Mouse (Mus musculus) neural tube, embryonic 11.5 days (tissue): ENCODE measurements around the gene Tcl1b2. TPM values are rescaled to one million over a fixed set of nuclear protein-coding genes. Genes with fewer than 3 reads are reported as not detected.
"Not testable (repeated sequence)": the region's sequence is repeated elsewhere in the genome, so short reads cannot be mapped to it uniquely, and the experiment has no call there.

ENCODE experiments used
- ATAC-seq: fragments of 200-750 bp; cut with Nextera tagmentation; 2 replicates; pipeline ENCODE4 v1.8.0; 2017; ENCODE audit warnings: moderate number of reproducible peaks, mild to moderate bottlenecking, moderate TSS enrichment, moderate library complexity; ENCODE audit not compliant: insufficient read depth, low FRiP score, low TSS enrichment
- DNase-seq: peaks from one replicate; pipeline ENCODE4 v3.0.0-alpha.2; 2015; ENCODE audit warnings: low spot score
- H3K27ac ChIP-seq: fragments of 300-500 bp; sonication (generic); 2 replicates; pipeline ENCODE4 v1.5.1; 2014; ENCODE audit warnings: low read depth, mild to moderate bottlenecking, low read length
- H3K27me3 ChIP-seq: fragments of 300-500 bp; sonication (generic); 2 replicates; pipeline ENCODE4 v1.6.1; 2014; ENCODE audit warnings: mild to moderate bottlenecking, low read length, mixed read lengths; ENCODE audit not compliant: control insufficient read depth, insufficient read depth
- H3K36me3 ChIP-seq: fragments of 300-500 bp; sonication (generic); 2 replicates; pipeline ENCODE4 v1.6.1; 2014; ENCODE audit warnings: mild to moderate bottlenecking, low read length, moderate library complexity, mixed read lengths; ENCODE audit not compliant: control insufficient read depth, insufficient read depth
- H3K4me1 ChIP-seq: fragments of 300-500 bp; sonication (generic); 2 replicates; pipeline ENCODE4 v1.6.1; 2014; ENCODE audit warnings: low read length, mixed read lengths; ENCODE audit not compliant: control insufficient read depth, insufficient read depth
- H3K4me2 ChIP-seq: fragments of 300-500 bp; sonication (generic); 2 replicates; pipeline ENCODE4 v1.6.1; 2014; ENCODE audit warnings: low read depth, mild to moderate bottlenecking, moderate library complexity
- H3K4me3 ChIP-seq: fragments of 300-500 bp; sonication (generic); 2 replicates; pipeline ENCODE4 v1.5.1; 2014; ENCODE audit warnings: low read depth, low read length
- H3K9ac ChIP-seq: fragments of 300-500 bp; sonication (generic); 2 replicates; pipeline ENCODE4 v1.6.1; 2014; ENCODE audit warnings: mild to moderate bottlenecking, low read length
- H3K9me3 ChIP-seq: fragments of 300-500 bp; sonication (generic); 2 replicates; pipeline ENCODE4 v1.6.1; 2016; ENCODE audit warnings: low read length; ENCODE audit not compliant: control insufficient read depth
- WGBS: fragments of 180-500 bp; shearing (Covaris S2); extraction: QIAGEN DNeasy Blood & Tissue Kit; methylation state at CpG from one replicate; pipeline ENCODE4 v1.1.7; 2014; 5-methylcytosine and 5-hydroxymethylcytosine counted together
- polyA plus RNA-seq: library from polyadenylated mRNA; unstranded; fragments of >200 nt; fragmentation: Nextera tagmentation; extraction: Ambion mirVana; gene quantifications from 2 replicates; pipeline ENCODE4 v1.2.1, GENCODE M21; 2014

Tcl1b2 gene
- polyA plus RNA-seq, 1 experiment from 2014 or later, result not detected

DNA sequence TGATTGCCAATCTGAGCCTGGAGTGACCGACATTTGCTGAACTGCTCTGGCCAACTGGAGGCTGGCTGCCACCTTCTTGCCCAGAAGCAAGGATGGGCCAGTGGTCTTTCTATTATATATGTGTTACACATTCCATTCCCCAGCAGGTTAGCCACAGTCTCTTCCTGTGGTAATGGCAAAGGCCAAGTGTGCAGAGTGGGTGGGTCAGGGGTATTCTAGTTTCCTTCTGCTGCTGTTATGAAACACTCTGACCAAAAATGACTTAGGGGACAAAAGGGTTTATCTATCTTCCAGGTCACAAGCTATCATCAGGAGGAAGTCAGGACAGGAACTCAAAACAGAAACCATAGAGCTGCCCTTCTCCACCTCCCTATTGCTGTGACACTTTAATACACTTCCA, 29.2 kb upstream of the Tcl1b2 start:
- no peak overlapping the region for H3K4me2 ChIP-seq
- WGBS, result 82% methylated on average over 1 of the region's 1 CpGs
- no peaks in the 10 kb centered on the region for H3K36me3 ChIP-seq
- DNase-seq (no peak), ATAC-seq (no peak)
- no peak overlapping the region for H3K4me3 ChIP-seq
- H3K27ac ChIP-seq, result no peak overlapping the region
- no peaks in the 10 kb centered on the region for H3K27me3 ChIP-seq
- 0 out of 2 replicates have a peak, but pooled peaks cover 2% of the 10 kb centered on the region for H3K4me1 ChIP-seq
- no peak overlapping the region for H3K9ac ChIP-seq
- no peaks in the 10 kb centered on the region for H3K9me3 ChIP-seq

DNA sequence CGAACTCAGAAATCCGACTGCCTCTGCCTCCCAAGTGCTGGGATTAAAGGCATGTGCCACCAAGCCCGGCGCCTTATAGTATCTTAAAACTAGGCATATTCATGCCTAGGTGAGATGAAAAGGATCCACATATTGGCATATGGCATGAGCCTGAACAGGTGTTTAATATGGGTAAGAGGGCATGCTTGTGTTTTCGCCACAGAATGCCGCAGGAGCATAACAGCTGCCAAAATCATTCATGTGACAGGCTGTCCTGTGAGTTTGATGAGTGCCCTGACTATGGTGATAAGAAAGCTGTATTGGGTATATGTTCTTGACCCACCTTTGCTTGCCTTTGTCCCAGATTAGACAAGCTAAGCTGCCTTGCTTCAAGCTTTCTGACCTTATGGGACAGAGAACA, 20.5 kb upstream of the Tcl1b2 start:
- Histone ChIP-seq H3K27me3 (no peaks in the 10 kb centered on the region), H3K4me1 (no peaks in the 10 kb centered on the region), H3K27ac (no peak overlapping the region), H3K4me2 (no peak overlapping the region), H3K4me3 (no peak overlapping the region), H3K9me3 (no peaks in the 10 kb centered on the region), H3K9ac (no peak overlapping the region), H3K36me3 (no peaks in the 10 kb centered on the region)
- DNase-seq (no peak), ATAC-seq (no peak)
- WGBS, result 90% methylated on average over 6 of the region's 6 CpGs

DNA sequence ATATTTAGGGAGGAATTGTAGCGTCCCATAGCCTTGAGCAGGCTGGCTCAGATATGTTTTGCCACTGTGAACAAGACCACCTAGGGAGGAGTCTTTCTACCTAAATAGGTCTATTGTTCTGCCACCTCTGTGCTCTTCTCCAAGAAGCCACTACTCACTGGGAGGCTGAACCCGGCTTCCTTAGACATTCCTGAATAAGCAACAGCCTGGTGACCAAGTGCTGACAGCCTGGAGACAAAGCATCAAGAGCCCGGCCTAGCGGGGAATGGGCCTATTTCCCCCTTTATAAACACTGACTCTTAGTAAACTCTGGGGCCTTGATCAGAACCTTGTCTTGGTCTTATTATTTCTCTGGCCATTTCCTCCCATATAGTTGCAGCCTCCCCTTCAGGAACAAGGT, 19.3 kb upstream of the Tcl1b2 start:
- H3K36me3 ChIP-seq, result no peaks in the 10 kb centered on the region
- ATAC-seq, result no peak
- no peak for DNase-seq
- H3K27ac ChIP-seq, result no peak overlapping the region
- H3K27me3 ChIP-seq, result no peaks in the 10 kb centered on the region
- H3K4me2 ChIP-seq, result no peak overlapping the region
- H3K4me3 ChIP-seq, result no peak overlapping the region
- H3K9ac ChIP-seq, result no peak overlapping the region
- 51% methylated on average over 4 of the region's 4 CpGs for WGBS
- no peaks in the 10 kb centered on the region for H3K4me1 ChIP-seq
- no peaks in the 10 kb centered on the region for H3K9me3 ChIP-seq

DNA sequence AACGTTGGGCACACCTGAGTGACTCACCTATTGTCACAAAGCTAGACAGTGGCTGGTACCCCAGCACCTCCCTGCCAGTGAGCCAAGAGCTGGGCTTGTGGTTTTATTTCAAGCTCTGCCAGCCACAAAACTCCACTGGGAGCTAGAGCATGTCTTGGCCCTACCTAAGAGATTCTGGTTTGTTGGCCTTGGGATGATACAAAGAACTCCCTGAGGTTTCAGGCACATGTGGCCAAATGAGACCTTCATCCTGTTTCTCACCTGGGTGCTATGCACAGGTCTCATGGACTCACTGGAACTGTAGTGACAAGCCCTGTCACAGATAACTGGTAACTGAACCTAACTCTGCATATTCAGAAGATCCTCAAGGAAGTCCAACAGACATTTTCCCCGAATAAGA, 18.2 kb upstream of the Tcl1b2 start:
- no peaks in the 10 kb centered on the region for H3K36me3 ChIP-seq
- no peaks in the 10 kb centered on the region for H3K4me1 ChIP-seq
- DNase-seq (no peak), ATAC-seq (no peak)
- H3K4me2 ChIP-seq, result no peak overlapping the region
- WGBS, result 89% methylated on average over 2 of the region's 2 CpGs
- H3K27ac ChIP-seq, result no peak overlapping the region
- no peak overlapping the region for H3K9ac ChIP-seq
- no peaks in the 10 kb centered on the region for H3K27me3 ChIP-seq
- H3K4me3 ChIP-seq, result no peak overlapping the region
- no peaks in the 10 kb centered on the region for H3K9me3 ChIP-seq

DNA sequence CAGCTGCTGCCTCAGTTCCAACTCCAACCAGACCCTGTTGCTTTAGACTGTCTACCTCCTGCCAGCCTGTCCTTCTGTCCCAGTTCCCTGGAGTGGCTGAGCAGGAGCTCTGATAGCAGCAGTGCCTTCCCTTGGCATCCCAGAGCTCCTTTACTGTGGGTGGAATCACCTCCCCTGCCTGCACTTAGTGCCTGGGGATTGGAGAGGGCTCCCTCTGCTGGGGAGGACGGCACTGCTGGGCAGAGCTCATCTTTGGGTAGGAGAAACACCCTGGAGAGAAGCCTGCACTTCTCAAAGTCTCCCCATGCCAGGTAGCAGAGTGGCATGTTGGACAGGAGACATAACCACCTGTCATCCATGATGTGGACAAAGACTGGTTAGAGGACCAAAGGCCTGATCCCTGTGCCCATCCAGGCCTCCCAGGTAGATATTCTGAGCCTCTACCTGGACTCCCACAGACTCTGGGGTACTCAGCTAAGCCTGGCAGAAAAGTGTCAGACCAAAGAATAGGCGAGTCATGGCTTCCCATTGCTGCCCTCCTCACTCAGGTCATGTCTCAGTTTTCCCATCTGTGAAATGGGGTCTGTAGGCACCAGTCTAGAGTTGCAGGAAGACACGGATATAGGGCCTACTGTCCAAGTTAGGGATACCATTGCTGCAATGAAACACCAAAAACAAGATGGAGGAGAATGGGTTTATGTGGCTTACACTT, 16.2 kb upstream of the Tcl1b2 start:
- not testable (repeated sequence) for ATAC-seq, H3K4me3 ChIP-seq, H3K36me3 ChIP-seq, H3K9me3 ChIP-seq, H3K4me1 ChIP-seq, H3K27me3 ChIP-seq, H3K4me2 ChIP-seq, DNase-seq, H3K9ac ChIP-seq, H3K27ac ChIP-seq
- WGBS, result 76% methylated on average over 3 of the region's 3 CpGs

DNA sequence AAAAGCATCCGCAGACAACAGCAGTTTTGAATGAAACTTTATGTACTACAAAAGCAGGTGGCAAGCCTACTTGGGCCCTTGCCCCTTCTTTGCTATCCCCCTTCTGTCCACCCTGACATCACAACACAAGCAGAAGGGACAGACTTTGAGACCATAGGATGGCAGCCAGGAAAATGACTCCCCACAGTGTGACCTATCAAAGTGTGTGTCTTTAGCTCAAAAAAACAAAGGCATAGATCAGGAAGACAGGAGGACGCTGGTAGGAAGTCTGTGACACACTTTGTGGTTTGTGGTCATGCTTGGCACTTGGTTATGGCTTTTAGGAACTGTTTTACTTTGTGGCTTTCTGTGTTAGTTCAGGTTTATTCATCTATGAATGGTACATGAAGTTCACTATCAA, 11.6 kb upstream of the Tcl1b2 start:
- WGBS, result 58% methylated on average over 2 of the region's 2 CpGs
- ATAC-seq, result not testable (repeated sequence)

DNA sequence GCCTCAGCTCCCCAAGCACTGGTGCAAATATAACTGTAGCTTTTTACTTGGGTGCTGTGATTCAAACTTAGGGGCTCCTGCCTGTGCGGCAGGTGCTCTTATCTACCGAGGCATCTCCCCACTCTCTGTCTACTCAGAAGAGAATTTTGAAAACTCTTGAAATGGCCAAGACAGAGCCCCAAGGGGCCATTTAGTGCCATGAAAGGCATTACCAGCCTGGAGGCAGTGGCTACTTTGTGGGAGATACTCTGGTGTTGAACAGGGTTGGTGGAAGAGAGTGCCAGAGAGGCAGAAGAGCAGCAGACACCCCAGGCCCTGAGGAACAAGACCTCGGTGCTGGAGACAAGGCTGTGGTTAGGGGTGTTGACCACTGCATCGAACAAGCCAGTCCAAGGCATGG, 11.0 kb upstream of the Tcl1b2 start:
- not testable (repeated sequence) for H3K4me1 ChIP-seq, H3K9me3 ChIP-seq, H3K27me3 ChIP-seq, ATAC-seq, H3K27ac ChIP-seq, H3K36me3 ChIP-seq, H3K4me3 ChIP-seq, H3K9ac ChIP-seq, H3K4me2 ChIP-seq, DNase-seq
- 93% methylated on average over 4 of the region's 4 CpGs for WGBS

More for the DNA sequence above, 11.6 kb upstream of the Tcl1b2 start:
- not testable (repeated sequence) for H3K9ac ChIP-seq, H3K9me3 ChIP-seq, H3K4me1 ChIP-seq, H3K36me3 ChIP-seq, H3K4me2 ChIP-seq, H3K27me3 ChIP-seq, H3K27ac ChIP-seq, H3K4me3 ChIP-seq, DNase-seq

DNA sequence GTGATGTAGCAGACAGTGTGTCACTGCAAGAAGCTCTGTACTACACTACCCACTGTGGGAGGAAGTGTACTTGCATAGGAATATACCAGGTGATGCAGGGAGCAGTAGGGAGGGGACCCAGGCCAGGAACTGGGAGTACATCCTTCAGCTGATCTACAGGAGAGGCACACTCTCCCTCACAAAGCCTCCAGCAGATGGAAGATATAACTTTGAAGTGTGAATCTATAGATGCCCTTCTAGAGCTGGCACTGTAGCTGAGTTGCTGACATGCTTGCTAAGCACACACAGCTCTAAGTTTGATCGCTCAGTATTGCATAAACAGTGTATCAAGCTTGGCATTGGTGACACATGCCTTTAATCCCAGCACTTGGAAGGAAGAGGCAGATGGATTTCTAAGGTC, 8.1 kb upstream of the Tcl1b2 start:
- ATAC-seq, H3K4me1 ChIP-seq, H3K27ac ChIP-seq, H3K4me2 ChIP-seq, H3K9me3 ChIP-seq, H3K27me3 ChIP-seq, H3K4me3 ChIP-seq, H3K36me3 ChIP-seq, DNase-seq, H3K9ac ChIP-seq: not testable (repeated sequence)
- WGBS, result 87% methylated on average over 1 of the region's 1 CpGs

DNA sequence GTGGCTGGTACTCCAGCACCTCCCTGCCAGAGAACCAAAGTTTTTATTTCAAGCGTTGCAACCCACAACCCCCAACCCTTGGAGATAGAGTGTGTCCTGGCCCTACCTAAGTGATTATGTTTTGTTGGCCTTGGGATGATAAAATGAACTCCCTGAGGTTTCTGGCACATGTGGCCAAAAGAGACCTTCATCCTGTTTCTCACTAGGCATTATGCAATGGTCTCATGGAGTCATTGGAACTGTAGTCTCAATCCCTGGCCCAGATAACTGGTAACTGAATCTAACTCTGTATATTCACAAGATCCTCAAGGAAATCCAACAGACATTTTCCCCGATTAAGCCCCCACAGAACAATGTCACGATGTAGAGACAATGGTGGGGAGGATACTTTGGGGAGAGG, 2.7 kb upstream of the Tcl1b2 start:
- Histone ChIP-seq H3K4me1 (no peaks in the 10 kb centered on the region), H3K9ac (no peak overlapping the region), H3K9me3 (no peaks in the 10 kb centered on the region), H3K27ac (no peak overlapping the region), H3K36me3 (no peaks in the 10 kb centered on the region), H3K4me2 (no peak overlapping the region), H3K27me3 (no peaks in the 10 kb centered on the region), H3K4me3 (no peak overlapping the region)
- 87% methylated on average over 3 of the region's 3 CpGs for WGBS
- no peak for ATAC-seq
- no peak for DNase-seq
